Mouse (Mus musculus) spleen, adult 2 months (tissue): ENCODE data around the gene 1700012B09Rik.

Experiments used
- CTCF ChIP-seq: fragments of 200-500 bp; IDR thresholded peaks from 2 replicates; pipeline ENCODE4 v1.5.1; 2011; ENCODE audit warnings: mild to moderate bottlenecking, inconsistent platforms; ENCODE audit not compliant: insufficient read depth, insufficient read length, insufficient replicate concordance; ENCODE audit errors: extremely low read depth
- POLR2A ChIP-seq: fragments of 200-500 bp; IDR thresholded peaks from 2 replicates; pipeline ENCODE4 v1.6.1; 2011; ENCODE audit warnings: low read depth, low read length, inconsistent platforms

GRCm38 (mm10) chr9:14784039-14785002, 13.5 kb upstream of the 1700012B09Rik start, which contains the start of the genes Mre11a and Ankrd49:
- TF ChIP-seq CTCF = no peak
- peak; percentile 72 for TF ChIP-seq POLR2A
